Mouse (Mus musculus) 3134 (cell line): ENCODE results near the gene Ankrd65.
"Not testable (repeated sequence)": the region's sequence is repeated elsewhere in the genome, so short reads cannot be mapped to it uniquely, and the experiment has no call there.

Experiments
- DNase-seq: peaks from one replicate; pipeline ENCODE4 v3.0.0-alpha.2; 2011; ENCODE audit warnings: low spot score; ENCODE audit not compliant: insufficient read length; ENCODE audit errors: extremely low read depth

Ankrd65 gene

GRCm38 (mm10) chr4:155790021-155790489 lies at the start of gene Ankrd65:
Gene Ankrd65 (plus strand): TSS chr4:155790439.
- DNase-seq: no peak

DNA sequence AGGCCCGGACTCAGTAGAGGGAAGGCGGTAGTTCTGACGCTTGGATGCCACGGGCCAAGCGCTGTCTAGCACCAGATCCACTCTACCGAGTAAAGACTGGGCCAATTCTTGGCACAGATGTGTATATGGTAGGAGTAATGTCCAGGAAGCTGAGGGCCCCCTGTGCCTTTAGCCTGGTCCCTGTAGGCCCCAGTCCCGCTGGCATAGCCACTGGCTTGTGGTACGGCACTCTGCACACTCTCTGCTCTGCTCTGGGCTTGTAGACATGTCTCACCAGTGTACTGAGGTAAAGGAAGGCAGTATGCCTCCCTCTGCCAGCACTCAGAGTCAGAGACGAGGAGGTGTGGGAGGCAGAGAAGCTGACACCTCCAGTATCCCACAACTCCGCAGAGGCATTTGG lies 49.6 kb upstream of the Ankrd65 start:
- not testable (repeated sequence) for DNase-seq

GRCm38 (mm10) chr4:155742684-155743083 lies 47.6 kb upstream of the Ankrd65 start:
- DNase-seq: no peak

- no peak for DNase-seq
Observed at GRCm38 (mm10) chr4:155744474-155744873, 45.8 kb upstream of the Ankrd65 start.

DNA sequence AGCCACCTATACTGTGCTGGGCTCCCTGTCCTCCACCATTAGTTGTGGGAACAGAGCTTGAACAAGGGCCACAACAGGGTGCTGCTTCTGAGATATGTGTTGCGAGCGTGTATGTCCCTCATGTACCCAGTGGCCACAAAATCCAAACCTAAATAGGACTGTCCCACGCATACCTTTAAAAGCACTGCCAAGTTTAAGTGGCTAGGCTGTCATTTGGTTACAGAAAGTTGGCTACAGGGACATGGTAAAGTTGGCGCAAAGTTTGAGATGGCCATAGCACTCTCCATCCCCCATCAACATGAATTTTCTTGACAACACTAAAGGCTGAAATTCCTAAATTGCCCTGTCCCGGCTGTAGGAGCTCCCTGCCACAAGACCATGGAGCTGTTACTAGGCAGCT lies 45.1 kb upstream of the Ankrd65 start:
- DNase-seq: no peak

- no peak for DNase-seq
Observed at GRCm38 (mm10) chr4:155746036-155746548, 44.1 kb upstream of the Ankrd65 start.

GRCm38 (mm10) chr4:155746575-155747490 lies 43.4 kb upstream of the Ankrd65 start:
- DNase-seq: no peak

- DNase-seq: no peak
Observed at GRCm38 (mm10) chr4:155757011-155757410, 33.2 kb upstream of the Ankrd65 start.

DNA sequence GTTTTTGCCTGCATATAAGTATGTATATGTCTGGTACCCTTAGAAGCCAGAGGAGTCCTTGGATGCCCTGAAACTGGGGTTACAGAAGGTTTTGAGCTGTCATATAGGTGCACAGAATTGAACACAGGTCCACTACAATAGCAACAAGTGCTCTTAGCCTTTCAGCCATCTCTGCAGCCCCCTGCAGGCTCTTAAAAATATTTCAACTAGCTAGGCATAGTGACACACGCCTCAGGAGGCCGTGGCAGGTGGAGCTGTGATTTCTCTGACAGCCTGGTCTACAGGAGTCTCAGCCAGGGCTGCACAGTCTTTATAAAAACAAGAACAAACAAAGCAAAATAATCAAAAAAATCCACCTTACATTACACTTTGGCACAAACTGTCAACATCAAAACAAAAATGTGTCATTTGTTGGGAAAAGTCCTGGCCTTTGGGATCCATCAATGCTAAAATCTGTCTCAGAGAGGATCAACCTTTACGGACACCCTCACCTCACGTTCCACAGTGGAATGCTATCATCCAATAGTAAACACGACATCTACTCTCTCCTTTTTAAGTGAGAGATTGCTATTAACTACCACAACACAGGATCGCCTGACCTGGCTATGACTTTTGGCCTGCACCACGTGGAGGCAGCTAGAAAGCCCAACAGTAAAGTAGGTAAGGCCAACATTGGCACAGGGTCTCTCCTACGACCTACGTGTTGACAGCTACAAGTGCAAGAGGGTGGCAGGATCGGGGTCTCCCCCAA lies 30.2 kb upstream of the Ankrd65 start:
- no peak for DNase-seq

GRCm38 (mm10) chr4:155760613-155761355 lies 29.5 kb upstream of the Ankrd65 start, which contains the start of gene Atad3a:
Gene Atad3a (minus strand): TSS chr4:155761093.
- peak; percentile 97 for DNase-seq

- peak; percentile 52 for DNase-seq
Observed at GRCm38 (mm10) chr4:155761356-155762099, 28.7 kb upstream of the Ankrd65 start.

DNA sequence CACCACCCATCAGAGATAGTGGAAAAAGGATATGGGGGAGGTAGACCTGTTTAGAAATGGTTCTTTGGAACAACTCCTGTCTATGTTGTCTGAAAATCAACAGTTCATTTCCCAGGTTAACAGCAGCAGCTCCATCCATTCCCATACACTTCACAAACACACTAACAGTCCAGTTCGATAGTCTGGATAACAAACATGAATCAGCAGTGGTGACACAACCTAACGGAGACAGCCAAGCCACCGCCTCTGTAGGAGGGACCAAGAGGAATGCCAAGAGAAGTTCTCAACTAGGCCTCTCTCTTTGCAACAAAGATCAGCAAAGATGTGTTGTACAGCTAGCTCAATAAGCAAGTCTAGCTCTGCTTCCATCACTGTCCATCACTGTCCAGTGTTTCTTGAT lies 27.9 kb upstream of the Ankrd65 start:
- DNase-seq: no peak

GRCm38 (mm10) chr4:155769496-155769879 lies 20.8 kb upstream of the Ankrd65 start:
- no peak for DNase-seq

- DNase-seq: peak; percentile 84
Observed at GRCm38 (mm10) chr4:155769880-155770512, 20.2 kb upstream of the Ankrd65 start.

DNA sequence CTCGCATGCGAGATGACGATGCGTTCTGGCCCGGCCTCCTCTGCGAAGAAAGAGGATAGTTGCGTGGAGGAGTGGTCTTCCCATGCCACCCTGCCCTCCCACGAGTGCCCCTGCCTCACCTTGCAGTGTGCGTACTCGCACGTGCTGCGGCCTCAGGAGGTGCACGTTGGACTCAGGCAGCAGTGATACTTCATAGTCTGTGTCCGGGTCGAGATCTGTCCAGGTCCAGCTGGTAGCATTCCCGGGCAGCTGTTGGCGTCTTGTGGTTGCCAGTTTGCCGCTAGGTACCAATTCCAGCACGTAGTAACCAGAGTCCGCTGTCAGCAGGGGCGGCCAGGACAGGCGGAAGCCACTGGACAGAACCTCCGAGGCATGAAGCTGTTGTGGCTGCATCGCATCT lies 19.6 kb upstream of the Ankrd65 start:
- no peak for DNase-seq

DNA sequence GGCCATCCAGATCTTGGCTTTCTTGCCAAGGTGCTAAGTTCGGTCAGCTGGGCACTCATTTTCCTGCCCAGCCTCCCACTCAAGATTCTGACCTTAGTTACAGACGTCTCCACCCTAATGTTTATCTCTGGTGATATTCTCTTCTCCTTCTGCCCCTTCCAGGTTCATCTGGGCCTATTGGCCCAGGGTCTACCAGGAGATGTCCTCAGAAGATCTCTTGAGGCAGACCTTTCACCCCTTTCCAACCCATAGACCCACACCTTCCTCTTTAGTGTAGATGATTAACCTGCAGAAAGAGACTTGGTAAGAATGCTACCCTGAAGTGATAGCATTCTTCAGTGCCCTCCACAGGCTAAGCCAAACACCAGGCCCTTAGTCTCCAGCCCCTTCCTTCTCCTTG lies 18.5 kb upstream of the Ankrd65 start:
- no peak for DNase-seq

DNA sequence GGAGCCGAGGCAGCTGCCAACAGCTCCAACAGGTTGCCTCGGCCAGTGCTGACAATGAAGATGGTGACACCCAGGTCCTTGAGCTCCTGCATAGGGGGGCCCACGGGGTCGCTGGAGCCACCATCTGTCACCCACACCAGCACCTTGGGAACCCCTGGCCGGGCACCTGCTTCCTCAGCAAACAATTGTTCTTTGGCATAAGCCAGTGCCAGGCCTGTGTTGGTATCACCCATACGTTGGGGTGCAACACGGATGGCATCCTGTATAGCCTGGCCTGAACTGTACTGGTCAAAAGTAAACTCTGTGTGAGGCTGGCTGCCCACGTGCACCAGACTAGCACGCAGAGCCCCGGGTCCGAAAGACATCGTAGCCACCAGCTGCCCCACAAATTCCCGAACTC lies 17.5 kb upstream of the Ankrd65 start:
- no peak for DNase-seq

DNA sequence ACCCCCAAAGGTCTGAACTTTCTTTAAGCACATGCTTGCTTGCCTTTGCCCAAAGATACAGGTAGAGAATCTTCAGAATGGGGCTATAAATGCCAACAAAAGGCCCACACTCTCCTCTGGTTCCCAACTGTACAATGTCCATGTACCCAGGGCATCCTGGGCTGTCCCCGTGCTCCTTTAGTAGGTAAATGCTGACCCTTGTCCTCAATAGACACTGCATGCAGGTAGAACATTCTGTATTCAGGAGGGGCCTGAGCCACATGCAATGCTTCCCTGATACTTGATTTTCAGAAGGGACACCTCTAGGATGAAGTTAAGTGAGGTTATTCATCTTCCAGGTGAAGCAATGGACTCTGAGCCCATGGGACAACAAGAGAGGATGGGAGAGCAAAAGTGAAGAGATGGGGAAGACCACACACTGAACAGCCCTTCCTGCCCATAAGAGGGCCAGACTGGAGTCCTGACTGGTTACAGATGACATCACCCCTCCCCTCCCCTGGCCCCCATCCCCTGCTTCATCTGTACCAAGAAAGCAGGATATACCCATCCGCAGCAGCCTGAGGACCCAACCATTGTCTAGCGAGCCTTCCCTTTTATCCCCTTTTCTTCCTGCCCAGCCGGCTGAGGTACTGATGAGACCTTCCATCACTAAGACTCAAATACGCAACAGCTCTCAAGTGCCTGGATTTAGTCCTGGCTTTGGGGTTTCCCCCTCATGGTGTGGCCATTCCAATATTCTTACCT lies 16.7 kb upstream of the Ankrd65 start:
- no peak for DNase-seq

GRCm38 (mm10) chr4:155774280-155774754 lies 15.9 kb upstream of the Ankrd65 start, which contains the start of gene Vwa1:
Gene Vwa1 (minus strand): TSS chr4:155774698.
- DNase-seq: peak; percentile 88
